Mouse (Mus musculus): ENCODE data around the gene Mfsd4b1. TPM values are rescaled to one million over a fixed set of nuclear protein-coding genes. Genes with fewer than 3 reads are reported as not detected.

Gene Mfsd4b1
- 1 to 10 TPM in 1 of 2 experiments, under 1 TPM in 1; 0.87 to 2.3 TPM for total RNA-seq (2021)

DNA sequence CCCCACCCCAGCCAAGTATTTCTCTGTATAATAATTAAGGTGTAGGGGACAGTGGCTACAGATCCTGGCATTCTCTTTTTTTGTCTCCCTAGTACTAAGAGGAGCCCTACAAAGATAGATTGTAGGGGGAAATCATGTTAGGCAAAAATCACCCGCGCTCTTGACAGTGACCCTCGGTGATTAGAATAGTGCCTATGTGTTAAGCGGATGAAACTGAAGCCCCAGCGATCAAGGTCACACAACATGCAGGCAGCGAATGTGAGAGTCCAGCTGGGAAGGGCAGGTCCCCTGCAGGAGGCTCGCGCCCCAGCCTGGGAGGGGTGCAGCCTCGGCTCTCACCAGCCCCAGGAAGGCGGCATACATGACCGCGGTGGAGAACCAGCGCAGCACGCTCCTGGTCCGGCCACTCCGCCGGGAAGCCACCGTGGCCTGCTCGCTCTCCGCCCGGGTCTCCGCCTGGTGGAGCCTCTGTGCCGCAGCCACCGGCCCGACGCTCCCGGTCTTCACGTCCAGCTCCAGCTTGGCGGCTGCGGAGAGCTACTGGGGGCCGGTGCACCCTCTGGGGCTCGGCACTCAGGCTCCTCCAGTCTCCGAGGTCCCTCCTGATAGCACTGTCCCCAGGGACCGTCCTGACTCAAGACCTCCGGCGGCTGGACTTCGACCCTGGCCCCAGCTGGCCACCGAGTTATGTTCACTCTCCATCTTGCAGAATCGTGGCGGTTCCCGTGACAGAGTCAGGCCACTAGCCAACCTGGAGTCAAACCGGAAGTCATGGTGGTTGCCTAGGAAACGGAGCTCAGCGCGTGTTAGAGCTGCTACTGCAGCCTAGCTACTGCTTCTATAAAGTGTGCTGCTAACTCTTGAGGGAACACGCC, at the start of gene Mfsd4b1:
TSS of gene Mfsd4b1 (minus strand) at position 715 of the 875 bp plus-strand sequence.
- peak; percentile 74 to 79 for DNase-seq (ENCODE audit: extremely low spot score in 1 of 2, low spot score in 1 of 2)

DNA sequence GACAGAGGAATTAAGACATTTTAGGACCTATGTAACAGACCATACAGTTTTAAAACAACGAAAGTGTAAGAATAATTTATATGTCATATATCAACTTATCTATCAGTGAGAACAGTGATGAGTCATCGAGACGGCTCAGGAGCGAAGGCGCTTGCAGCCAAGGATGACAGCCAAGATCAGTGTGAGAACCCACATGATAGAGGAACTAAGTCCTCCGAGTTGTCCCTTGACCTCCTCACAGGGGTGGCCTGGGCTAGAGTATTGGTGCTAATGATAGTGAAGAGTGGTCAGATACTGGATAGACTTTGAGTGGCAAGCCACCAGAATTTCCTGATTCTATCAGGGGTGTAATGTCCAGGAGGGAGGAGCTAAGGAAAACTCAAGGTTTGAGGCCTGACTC, 48.5 kb upstream of the Mfsd4b1 start:
- DNase-seq (ENCODE audit: extremely low spot score in 1 of 2, low spot score in 1 of 2) = no peak

DNA sequence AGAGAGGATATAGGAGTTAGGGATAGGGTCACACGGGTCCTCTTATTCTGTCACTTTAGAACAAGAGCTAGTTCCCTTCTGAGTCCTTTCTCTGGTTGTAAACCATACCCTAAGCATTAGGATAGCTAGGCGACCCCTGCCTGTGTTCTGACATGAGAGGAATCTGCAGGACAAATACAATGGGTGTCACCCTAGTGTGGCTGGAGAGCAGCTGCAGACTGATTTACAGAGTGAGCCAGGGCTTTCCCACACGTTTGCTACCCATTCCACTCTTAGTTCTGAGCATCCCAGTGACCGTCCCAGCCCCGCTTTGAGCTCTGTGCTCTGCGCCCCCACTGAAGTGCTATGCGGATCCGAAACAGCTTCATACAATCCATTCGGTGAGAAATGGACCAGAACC, 45.6 kb upstream of the Mfsd4b1 start:
- no peak for DNase-seq (ENCODE audit: extremely low spot score in 1 of 2, low spot score in 1 of 2)

DNA sequence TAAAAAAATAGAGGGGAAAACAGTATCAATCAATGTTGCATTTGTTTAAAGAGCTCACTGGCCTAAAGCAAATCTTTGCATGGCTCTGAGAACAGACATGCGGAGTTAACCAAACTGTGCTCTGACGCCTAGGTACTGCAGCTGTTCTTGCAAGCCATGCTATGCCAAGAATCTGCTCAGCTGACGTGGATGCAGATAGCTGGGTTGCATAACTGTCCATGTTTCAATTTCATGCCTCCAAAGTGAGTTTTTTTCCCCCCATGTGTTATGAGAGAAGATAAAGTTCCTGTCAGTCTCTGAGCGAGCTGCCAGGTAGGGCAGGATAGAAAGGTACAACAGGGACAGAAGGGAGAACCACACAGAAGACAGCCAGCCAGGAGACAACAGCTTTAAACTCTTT, 44.2 kb upstream of the Mfsd4b1 start:
- no peak for DNase-seq (ENCODE audit: extremely low spot score in 1 of 2, low spot score in 1 of 2)

DNA sequence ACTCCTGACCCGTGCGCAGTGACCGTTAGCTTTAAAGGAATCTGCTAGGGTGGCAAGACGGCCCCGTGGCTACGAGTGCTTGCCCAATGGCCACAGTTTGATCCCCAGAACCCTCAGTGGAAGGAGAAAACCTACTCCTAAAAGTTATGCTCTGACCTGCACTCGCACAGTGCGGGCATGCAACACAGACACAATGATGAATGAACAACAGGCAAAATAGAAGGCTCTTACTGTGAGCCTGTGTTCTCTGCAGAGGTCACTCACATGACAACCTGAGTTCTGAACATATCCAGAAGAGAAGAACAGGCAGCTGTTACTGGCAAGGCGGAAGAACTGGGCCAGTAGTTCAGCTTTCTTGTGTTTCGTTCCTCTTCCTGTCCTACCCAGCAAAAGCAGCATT, 43.5 kb upstream of the Mfsd4b1 start:
- DNase-seq (ENCODE audit: extremely low spot score in 1 of 2, low spot score in 1 of 2) = no peak

DNA sequence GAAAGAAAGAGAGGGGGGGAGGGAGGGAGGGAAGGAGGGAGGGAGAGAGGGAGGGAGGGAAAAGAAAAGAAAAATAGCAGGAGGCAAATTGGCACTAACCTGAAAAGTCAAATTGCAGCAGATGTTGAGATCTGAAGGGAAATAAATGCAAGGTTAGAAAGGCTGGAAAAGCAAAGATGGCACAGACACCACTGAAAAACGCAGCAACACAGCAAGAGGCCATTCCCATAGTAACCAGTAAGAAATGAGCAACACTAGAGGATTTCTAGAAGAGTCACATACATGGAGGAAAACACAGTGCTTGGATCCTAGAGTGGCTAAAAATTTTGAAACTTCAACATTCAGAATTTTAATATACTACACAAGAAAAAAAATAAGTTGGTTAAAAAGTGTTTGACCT, 42.5 kb upstream of the Mfsd4b1 start:
- DNase-seq (ENCODE audit: extremely low spot score in 1 of 2, low spot score in 1 of 2) = no peak

DNA sequence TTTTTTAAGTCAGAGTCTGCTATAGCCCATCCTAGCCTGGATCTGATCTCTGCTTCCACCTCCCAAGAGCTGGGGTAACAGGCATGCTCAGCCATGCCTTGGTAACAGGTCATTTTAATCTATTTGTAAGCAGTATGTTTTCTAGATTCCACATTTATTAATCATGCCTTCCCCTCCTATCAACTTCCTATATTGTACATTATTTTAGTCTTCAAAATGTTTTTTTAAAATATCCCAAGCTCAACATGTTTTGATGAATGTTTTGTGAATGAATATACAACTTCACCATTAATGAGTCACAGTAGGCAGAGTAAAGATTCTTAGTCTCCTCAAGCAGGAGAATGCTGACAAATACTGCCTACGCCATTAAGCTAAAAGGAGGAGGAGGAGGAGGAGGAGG, 42.0 kb upstream of the Mfsd4b1 start:
- no peak for DNase-seq (ENCODE audit: extremely low spot score in 1 of 2, low spot score in 1 of 2)

DNA sequence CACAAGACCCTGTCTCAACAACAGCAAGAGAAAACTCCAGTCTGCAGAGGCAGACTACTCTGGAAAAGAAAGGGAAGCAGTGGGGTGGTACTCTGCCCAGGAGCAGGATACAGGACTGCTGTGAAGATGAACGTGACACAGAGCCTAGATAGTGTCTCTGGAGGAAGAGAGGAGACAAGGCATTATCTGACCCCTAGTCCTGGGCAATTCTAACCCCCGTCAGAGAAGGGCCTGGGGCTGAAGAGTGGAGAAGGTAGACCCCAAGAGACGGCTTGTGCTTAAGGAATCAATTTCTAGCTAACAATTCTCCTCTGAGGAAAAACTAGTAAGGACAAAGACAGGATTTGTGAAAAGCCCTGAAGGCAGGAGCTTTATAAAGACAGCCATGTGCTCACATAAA, 40.3 kb upstream of the Mfsd4b1 start:
- no peak for DNase-seq (ENCODE audit: extremely low spot score in 1 of 2, low spot score in 1 of 2)

DNA sequence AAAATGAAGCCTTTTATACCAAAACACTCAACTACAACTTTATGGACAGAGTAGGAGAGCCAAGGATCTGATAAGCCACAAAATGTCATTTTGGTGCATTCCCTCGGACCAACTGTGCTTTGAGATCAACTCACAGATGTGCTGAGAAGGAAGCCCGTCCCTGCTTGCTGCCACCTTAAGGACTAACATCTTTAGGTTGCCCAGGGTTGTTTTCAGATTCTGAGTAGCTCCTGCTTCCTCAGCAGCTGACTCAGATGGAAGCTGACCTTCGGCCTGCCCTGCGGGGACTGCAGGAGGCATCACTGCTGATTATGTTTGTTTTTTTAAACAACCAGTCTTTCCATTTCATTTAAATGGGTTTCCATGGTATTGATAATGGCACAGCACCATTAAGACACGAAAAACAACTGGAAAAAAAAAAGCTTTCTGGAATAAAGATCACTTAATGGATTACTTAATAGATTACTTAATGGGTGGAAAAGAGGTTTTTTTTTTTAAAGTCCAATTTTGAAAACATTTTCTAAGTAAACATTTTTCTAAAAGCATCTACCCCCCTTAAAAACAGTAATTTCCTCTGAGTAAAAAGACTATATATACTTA, 38.3 kb upstream of the Mfsd4b1 start:
- DNase-seq (ENCODE audit: extremely low spot score in 1 of 2, low spot score in 1 of 2) = no peak

DNA sequence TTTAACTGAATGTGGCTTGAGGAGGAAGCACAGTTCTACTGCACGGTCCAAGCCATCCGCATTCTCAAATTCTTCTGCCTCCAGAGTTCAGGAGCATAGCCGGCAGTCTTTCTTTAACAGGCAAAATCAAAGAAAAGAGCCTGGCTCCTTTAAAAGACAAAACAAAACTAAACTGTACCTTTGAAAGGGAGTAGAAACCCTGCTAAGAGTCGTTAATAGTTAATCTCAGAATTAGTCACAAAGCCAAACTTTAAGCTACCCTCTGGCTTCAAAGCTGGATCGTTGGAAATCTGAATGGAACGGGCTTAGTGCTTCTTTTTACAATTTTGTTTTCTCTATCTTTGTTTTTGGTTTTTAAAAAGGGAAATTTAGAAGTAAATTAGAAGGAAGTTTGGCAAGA, 37.7 kb upstream of the Mfsd4b1 start:
- no peak for DNase-seq (ENCODE audit: extremely low spot score in 1 of 2, low spot score in 1 of 2)

DNA sequence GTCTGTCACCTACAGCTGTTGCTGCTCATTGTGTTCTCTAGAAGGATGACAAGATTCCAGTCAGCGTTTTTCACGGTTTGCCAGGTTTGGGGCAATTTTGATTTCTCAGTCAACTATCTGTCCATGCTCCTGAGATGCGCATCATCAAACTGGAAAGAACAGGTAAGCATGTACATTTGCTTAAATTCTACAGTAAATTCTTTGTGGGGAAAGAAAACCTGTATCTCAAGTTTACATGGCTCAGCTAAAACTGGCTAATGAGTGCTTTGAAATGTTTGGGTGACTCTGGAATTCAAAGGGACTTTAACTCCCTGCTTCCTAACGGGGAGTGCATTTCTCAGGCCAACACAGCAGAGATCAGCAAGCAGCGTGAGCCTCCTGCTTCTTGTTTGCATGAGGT, 36.9 kb upstream of the Mfsd4b1 start:
- DNase-seq (ENCODE audit: extremely low spot score in 1 of 2, low spot score in 1 of 2) = no peak

DNA sequence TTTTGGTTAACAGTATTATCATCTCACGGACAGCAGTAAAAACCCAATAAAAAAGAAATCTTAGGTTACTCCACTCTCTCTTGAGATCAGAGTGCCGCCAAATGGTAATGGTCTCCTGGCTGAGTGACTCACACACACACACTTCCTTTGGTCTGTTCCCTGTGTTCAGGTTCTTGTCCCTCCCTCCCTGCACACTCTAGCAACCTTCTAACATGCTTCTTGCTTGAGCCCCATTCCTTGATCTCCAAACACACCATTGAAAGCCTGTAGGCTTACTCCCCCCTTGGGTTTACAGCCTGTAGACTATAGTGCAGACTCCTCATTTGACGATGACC, 33.7 kb upstream of the Mfsd4b1 start:
- DNase-seq (ENCODE audit: extremely low spot score in 1 of 2, low spot score in 1 of 2) = no peak

DNA sequence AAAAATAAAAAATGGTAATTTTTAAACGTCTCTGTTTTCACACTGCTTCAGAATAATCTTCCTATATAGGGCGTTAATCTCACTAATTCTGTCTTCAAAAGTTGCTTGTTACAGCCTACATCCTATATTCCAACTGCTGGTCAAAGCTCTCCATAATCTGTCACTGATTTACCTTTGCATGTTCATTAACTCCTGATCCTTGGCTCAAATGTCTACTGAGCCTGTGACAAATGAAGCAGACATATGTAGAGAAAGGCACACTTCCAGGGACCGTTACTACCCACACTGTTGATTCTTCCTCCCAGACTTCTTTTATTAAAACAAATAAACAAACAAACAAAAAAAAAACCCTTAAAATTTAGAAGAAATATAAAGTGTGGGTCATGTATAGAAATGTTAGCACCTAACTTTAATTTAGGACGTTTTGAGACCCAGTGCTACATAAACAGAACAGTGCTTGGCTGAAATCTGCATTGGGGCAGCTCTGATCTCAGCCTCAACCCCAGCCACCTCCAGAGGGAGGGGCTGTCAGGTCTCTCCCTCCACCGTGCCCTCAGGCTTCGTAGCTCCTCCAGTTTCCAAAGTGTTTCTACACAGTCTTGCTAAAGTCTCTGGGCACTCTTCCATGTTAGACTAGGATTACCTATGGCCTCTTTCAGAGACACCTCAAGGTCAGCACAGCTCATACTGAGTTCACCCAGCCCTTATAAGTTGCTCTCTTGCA, 33.2 kb upstream of the Mfsd4b1 start:
- no peak for DNase-seq (ENCODE audit: extremely low spot score in 1 of 2, low spot score in 1 of 2)

DNA sequence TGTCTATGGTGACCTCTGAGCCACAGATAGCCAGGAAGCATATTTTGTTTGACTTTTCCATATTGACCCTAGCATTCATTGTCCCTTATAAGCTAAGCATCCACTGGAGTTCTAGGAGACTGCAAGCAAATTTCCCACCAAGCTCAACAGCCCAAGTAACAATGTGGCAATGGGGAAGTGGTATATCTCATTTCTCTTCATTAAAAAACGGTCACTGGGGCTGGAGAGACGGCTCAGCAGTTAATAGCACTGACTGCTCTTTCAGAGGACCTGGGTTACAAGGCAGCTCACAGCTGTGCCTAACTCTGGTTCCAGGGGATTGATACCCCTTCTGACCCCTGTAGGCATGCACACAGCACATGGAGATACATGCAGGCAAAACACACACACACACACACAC, 32.5 kb upstream of the Mfsd4b1 start:
- no peak for DNase-seq (ENCODE audit: extremely low spot score in 1 of 2, low spot score in 1 of 2)

DNA sequence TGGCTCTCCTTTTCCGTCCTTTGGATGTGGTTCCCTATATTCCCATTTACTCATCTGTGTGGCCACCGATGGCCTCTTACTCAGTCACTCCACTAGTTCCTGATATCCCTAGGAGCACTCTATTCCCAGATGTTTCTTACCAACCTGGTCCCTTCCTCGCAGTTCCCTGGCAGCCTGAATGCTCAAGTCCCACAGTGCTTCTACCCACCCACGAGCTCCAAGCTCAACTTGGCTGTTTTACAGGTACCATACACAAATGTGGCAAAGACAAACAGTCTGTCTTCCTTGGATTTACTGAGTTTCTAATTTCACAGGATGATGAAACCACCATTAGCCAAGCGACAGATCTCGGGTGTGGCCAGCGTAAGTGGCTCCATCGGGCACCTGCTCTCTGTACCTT, 29.4 kb upstream of the Mfsd4b1 start:
- DNase-seq (ENCODE audit: extremely low spot score in 1 of 2, low spot score in 1 of 2) = no peak

DNA sequence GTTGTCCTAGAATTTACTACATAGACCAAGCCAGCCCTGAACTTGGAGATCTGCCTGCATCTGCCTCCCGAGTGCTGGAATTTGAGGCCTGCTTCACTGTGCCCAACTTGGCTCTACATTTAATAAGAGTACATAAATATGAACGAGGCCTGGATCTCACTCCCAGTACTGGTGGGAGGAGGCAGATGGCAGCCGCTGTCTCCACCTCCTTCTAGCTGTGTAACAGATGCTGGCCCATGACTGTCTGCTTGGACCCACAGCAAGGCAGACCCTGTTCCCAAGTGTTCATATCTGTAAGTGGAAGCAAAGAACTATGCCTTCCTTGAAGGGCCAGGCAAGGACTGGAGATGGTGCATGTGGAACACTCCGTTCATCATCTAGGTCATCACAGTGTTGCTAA, 28.8 kb upstream of the Mfsd4b1 start:
- DNase-seq (ENCODE audit: extremely low spot score in 1 of 2, low spot score in 1 of 2) = no peak

DNA sequence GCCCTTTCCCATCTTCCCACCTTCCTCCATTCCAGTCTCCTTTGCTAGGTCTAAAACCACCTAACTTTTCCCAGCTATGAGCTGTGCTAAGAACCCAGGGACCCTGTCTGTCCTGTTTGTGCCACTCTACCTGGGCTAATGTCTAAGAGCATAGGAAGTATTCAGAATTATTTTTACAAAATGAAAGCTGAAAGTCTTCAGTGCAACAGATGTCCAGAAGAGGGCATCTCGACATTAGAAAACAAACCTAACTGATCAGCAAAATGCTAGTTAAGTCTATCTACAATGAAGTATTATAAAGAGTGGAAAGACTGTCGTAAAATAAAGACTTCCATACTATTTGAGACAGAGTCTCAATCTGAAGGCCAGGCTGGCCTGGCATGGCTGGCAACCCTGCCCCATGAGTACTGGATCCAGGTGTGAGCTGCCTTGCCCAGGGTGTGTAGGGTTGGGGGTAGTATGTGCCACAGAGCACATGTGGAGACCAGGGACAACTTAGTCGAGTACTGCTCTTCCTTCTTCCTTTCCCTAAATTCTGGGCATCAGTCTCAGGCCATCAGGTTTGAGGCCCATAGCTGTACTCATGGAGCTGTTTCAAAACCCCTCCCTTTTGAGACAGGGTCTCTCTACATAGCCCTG, 28.3 kb upstream of the Mfsd4b1 start:
- DNase-seq (ENCODE audit: extremely low spot score in 1 of 2, low spot score in 1 of 2) = no peak

DNA sequence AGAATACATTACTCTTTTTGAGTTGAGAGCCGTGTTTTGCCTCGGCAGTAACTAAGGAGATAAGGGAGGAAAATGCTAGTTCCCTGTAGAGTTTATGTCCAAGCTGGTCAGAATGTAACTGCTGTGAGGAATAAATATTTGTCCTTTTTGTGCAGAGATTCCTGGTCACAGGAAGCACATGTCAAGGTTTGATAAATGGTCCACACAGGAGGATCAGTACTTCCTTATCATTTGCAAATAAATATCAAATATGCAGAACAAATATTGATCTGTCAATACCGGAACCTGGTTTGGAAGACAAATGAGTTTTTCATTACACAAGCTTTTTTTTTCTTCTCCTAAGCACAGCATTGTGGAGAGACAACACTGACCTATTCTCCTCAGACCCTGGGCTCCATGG, 26.9 kb upstream of the Mfsd4b1 start:
- DNase-seq (ENCODE audit: extremely low spot score in 1 of 2, low spot score in 1 of 2) = no peak

DNA sequence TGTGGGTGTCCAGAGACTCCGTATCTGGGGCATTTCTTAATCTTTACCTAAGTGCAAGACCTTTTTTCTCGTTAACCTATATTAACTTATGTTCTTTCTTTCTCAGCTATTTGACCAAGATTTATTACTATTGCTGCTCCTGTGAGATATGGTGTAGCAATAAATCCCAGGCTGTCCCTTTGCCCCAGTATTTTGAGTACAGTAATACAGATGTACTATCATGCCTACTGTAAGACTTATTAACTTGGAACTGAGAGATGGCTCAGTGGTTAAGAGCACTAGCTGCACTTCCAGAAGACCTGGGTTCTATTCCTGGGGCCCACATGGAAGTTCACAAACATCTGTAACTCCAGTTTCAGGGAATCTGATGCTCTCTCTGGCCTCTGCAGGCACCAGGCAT, 25.7 kb upstream of the Mfsd4b1 start:
- no peak for DNase-seq (ENCODE audit: extremely low spot score in 1 of 2, low spot score in 1 of 2)

DNA sequence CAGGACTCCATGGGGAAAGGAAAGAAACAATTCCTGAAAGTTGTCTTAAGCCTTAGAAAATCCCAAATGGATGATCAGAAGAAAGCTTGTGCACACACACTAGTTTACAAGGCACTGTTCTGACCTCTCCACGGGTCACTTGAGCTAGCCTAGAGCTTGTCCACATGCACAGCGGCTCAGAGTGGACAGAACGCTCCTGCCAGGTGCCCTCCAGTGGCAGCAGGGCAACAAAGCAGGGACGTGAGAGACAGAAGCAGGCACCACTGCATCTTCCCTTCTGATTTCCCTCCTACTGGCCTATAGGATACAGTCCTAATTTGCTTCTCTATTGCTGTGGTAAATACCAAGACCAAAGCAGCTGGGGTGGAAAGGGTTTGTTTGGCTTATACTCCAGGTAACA, 16.3 kb upstream of the Mfsd4b1 start:
- DNase-seq (ENCODE audit: extremely low spot score in 1 of 2, low spot score in 1 of 2) = no peak
